Mouse (Mus musculus) midbrain, embryonic 16.5 days (tissue): ENCODE measurements around the gene Soat2. TPM values are rescaled to one million over a fixed set of nuclear protein-coding genes. Genes with fewer than 3 reads are reported as not detected.

Source experiments
- ATAC-seq: fragments of 200-750 bp; cut with Nextera tagmentation; 2 replicates; pipeline ENCODE4 v1.8.0; 2017; ENCODE audit warnings: moderate TSS enrichment
- H3K27ac ChIP-seq: fragments of 300-500 bp; sonication (generic); 2 replicates; pipeline ENCODE4 v1.5.1; 2014; ENCODE audit warnings: mild to moderate bottlenecking, low read length, mixed read lengths
- H3K27me3 ChIP-seq: fragments of 300-500 bp; sonication (generic); 2 replicates; pipeline ENCODE4 v1.6.1; 2014; ENCODE audit warnings: low read depth, low read length, mixed read lengths; ENCODE audit not compliant: control insufficient read depth, insufficient read depth
- H3K36me3 ChIP-seq: fragments of 300-500 bp; sonication (generic); 2 replicates; pipeline ENCODE4 v1.6.1; 2014; ENCODE audit warnings: mild to moderate bottlenecking, low read length, moderate library complexity, mixed read lengths; ENCODE audit not compliant: control insufficient read depth, insufficient read depth
- H3K4me1 ChIP-seq: fragments of 300-500 bp; sonication (generic); 2 replicates; pipeline ENCODE4 v1.6.1; 2014; ENCODE audit warnings: mild to moderate bottlenecking, low read length, mixed read lengths; ENCODE audit not compliant: control insufficient read depth, insufficient read depth
- H3K4me2 ChIP-seq: fragments of 300-500 bp; sonication (generic); 2 replicates; pipeline ENCODE4 v1.6.1; 2014; ENCODE audit warnings: mild to moderate bottlenecking, low read length, mixed read lengths
- H3K4me3 ChIP-seq: fragments of 300-500 bp; sonication (generic); 2 replicates; pipeline ENCODE4 v1.5.1; 2014; ENCODE audit warnings: low read depth, mild to moderate bottlenecking, low read length, moderate library complexity, mixed read lengths
- H3K9ac ChIP-seq: fragments of 300-500 bp; sonication (generic); 2 replicates; pipeline ENCODE4 v1.6.1; 2014; ENCODE audit warnings: low read depth, low read length, mixed read lengths
- H3K9me3 ChIP-seq: fragments of 300-500 bp; sonication (generic); replicated peaks from 2 replicates; pipeline ENCODE4 v1.6.1; 2014; ENCODE audit warnings: mild to moderate bottlenecking, low read length, mixed read lengths; ENCODE audit not compliant: control insufficient read depth, poor library complexity, severe bottlenecking
- WGBS: fragments of 180-500 bp; shearing (Covaris S2); extraction: QIAGEN DNeasy Blood & Tissue Kit; methylation state at CpG from one replicate; pipeline ENCODE4 v1.1.7; 2014; 5-methylcytosine and 5-hydroxymethylcytosine counted together
- polyA plus RNA-seq: library from polyadenylated mRNA; unstranded; fragments of >200 nt; fragmentation: Nextera tagmentation; extraction: Ambion mirVana; gene quantifications from 2 replicates; pipeline ENCODE4 v1.2.1, GENCODE M21; 2015

Soat2 gene
- polyA plus RNA-seq, 1 experiment from 2014 or later: 0.21 TPM

DNA sequence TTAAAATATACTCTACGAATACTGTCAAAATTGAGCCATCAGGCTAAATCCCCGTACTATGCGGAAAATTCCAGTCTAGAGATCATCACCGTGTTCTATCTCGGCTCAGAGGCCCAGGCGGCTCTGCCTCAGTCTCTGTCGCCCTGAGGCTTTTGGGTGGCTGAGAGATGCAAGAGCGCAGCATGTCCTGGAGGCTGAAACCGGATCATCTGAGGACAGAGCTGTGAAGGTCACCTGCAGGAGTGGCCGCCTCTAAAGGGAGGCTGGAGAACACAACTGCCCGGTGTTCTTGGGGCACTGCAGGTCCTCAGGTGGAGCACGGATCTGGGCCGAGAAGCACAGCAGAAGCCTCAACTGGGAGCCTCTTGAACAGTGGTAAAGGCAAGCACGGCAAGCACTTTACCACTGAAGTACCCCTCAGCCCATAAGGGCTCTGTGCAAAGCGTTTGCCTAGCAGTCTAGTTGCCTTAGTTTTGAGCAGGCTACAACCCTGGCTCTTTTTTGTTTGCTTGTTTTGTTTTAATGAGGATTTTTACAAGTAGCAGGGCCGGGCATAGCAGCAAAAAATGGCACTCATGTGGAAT lies 25.5 kb downstream of the Soat2 start:
- Histone ChIP-seq H3K36me3 (no peaks in the 10 kb centered on the region), H3K27me3 (no peaks in the 10 kb centered on the region), H3K9ac (no peak overlapping the region), H3K4me2 (no peak overlapping the region), H3K27ac (no peak overlapping the region), H3K4me3 (no peak overlapping the region), H3K9me3 (no peaks in the 10 kb centered on the region), H3K4me1 (no peaks in the 10 kb centered on the region)
- ATAC-seq: no peak
- 90% methylated on average over 16 of the region's 16 CpGs for WGBS

- ATAC-seq: no peak
- no peaks in the 10 kb centered on the region for H3K4me1 ChIP-seq
- no peaks in the 10 kb centered on the region for H3K36me3 ChIP-seq
- WGBS: 91% methylated on average over 7 of the region's 7 CpGs
- no peak overlapping the region for H3K4me3 ChIP-seq
- no peak overlapping the region for H3K4me2 ChIP-seq
- no peaks in the 10 kb centered on the region for H3K9me3 ChIP-seq
- no peak overlapping the region for H3K9ac ChIP-seq
- no peaks in the 10 kb centered on the region for H3K27me3 ChIP-seq
- H3K27ac ChIP-seq: no peak overlapping the region
Measured at GRCm38 (mm10) chr15:102176571-102177316, 26.4 kb downstream of the Soat2 start.

DNA sequence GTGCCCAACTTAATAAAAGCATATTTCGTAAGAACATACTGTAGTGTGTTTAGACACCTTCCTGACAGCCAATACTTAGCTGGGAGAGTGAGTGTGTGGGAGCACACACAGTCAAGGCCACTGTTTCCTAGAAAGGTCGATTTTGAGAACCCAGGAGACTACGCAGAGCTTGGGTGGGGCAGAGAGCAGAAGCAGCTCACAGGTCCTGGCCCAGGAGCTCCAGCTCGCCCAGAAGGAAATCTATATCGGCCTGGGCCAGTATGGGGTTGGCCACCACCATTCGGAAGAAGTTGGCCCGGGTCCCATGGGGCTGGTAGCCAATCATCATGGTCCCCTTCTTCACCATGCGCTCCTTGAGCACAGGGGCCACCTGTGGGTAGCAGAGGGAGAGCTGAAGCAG lies 27.1 kb downstream of the Soat2 start:
- H3K27ac ChIP-seq: no peak overlapping the region
- no peak overlapping the region for H3K4me3 ChIP-seq
- no peaks in the 10 kb centered on the region for H3K27me3 ChIP-seq
- no peaks in the 10 kb centered on the region for H3K36me3 ChIP-seq
- H3K4me2 ChIP-seq: no peak overlapping the region
- WGBS: 85% methylated on average over 8 of the region's 8 CpGs
- H3K9ac ChIP-seq: no peak overlapping the region
- no peaks in the 10 kb centered on the region for H3K9me3 ChIP-seq
- H3K4me1 ChIP-seq: no peaks in the 10 kb centered on the region
- ATAC-seq: no peak

GRCm38 (mm10) chr15:102178279-102178678 lies 28.0 kb downstream of the Soat2 start:
- Histone ChIP-seq H3K27me3 (no peaks in the 10 kb centered on the region), H3K9ac (no peak overlapping the region), H3K4me3 (no peak overlapping the region), H3K9me3 (no peaks in the 10 kb centered on the region), H3K4me1 (no peaks in the 10 kb centered on the region), H3K36me3 (no peaks in the 10 kb centered on the region), H3K4me2 (no peak overlapping the region), H3K27ac (no peak overlapping the region)
- no peak for ATAC-seq
- WGBS: 14% methylated on average over 6 of the region's 6 CpGs

DNA sequence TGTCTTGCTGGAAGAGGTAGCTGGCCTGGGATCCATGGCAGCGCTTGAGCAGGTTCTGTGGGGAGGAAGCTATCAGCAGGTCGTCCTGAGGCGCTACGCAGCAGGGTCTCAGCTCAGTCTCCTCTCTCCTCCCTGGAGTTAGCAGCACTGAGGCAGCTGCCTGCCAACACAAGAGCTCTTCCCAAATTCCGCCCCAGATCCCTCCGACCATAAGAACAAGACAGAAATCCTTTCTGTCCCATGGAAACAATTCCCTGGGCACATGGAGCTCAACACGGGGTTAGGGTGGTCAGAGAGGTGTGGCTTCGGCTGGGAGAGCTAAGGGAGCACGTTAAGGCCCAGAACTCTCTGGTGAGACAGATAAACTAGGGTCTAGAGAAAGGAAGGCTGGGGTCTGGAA lies 28.8 kb downstream of the Soat2 start:
- Histone ChIP-seq H3K36me3 (no peaks in the 10 kb centered on the region), H3K9ac (no peak overlapping the region), H3K4me2 (no peak overlapping the region), H3K27me3 (no peaks in the 10 kb centered on the region), H3K4me1 (no peaks in the 10 kb centered on the region), H3K27ac (no peak overlapping the region), H3K4me3 (no peak overlapping the region), H3K9me3 (no peaks in the 10 kb centered on the region)
- no peak for ATAC-seq
- 75% methylated on average over 9 of the region's 9 CpGs for WGBS

GRCm38 (mm10) chr15:102179924-102180323 lies 29.6 kb downstream of the Soat2 start:
- Histone ChIP-seq H3K27me3 (no peaks in the 10 kb centered on the region), H3K4me3 (no peak overlapping the region), H3K9me3 (no peaks in the 10 kb centered on the region), H3K36me3 (no peaks in the 10 kb centered on the region), H3K4me2 (no peak overlapping the region), H3K4me1 (no peaks in the 10 kb centered on the region), H3K9ac (no peak overlapping the region), H3K27ac (no peak overlapping the region)
- WGBS: 94% methylated on average over 14 of the region's 14 CpGs
- no peak for ATAC-seq

DNA sequence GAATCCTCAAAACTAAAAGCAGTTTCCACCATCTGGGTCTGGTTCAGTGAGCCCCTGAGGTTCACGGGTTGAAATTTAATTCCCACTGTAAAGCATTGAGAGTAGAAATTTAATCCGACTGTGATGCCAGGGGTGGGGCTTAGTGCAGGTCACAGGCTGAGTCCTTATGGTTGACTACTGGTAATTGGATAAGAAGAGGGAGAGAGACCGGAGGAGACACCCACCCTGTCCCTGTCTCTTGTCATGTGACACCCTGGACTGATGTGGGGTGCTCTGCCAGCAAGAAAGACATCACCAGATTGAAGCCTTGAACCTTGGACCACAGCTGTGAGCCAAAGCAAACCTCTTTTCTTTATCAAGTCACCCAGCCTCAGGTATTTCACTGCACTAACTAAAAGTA lies 32.8 kb downstream of the Soat2 start:
- H3K4me1 ChIP-seq: no peaks in the 10 kb centered on the region
- H3K27ac ChIP-seq: no peak overlapping the region
- no peak for ATAC-seq
- no peak overlapping the region for H3K4me2 ChIP-seq
- no peaks in the 10 kb centered on the region for H3K27me3 ChIP-seq
- 89% methylated on average over 3 of the region's 3 CpGs for WGBS
- no peaks in the 10 kb centered on the region for H3K36me3 ChIP-seq
- no peaks in the 10 kb centered on the region for H3K9me3 ChIP-seq
- no peak overlapping the region for H3K4me3 ChIP-seq
- H3K9ac ChIP-seq: no peak overlapping the region

DNA sequence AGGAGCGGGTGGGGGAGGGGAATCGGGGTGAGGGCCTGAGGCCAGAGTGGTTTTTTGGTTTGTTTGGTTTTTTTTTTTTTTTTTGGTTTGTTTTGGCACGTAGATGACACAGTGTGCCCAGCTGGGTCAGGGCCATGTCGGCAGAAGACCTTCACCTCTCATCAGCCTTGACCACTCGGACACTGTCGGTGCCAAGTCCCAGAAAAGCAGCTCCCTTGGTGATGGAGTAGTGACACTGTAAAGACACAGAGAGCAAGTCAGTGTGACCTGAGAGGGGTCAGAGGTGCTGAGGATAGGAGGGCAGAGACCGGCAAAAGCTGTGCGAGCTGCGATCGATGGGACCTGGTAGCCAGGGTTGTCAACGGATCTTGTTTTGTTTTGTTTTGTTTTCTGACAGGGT lies 35.9 kb downstream of the Soat2 start:
- Histone ChIP-seq H3K27me3 (no peaks in the 10 kb centered on the region), H3K4me1 (no peaks in the 10 kb centered on the region), H3K27ac (no peak overlapping the region), H3K4me2 (no peak overlapping the region), H3K9ac (no peak overlapping the region), H3K9me3 (no peaks in the 10 kb centered on the region), H3K4me3 (no peak overlapping the region), H3K36me3 (no peaks in the 10 kb centered on the region)
- no peak for ATAC-seq
- WGBS: 89% methylated on average over 11 of the region's 11 CpGs

DNA sequence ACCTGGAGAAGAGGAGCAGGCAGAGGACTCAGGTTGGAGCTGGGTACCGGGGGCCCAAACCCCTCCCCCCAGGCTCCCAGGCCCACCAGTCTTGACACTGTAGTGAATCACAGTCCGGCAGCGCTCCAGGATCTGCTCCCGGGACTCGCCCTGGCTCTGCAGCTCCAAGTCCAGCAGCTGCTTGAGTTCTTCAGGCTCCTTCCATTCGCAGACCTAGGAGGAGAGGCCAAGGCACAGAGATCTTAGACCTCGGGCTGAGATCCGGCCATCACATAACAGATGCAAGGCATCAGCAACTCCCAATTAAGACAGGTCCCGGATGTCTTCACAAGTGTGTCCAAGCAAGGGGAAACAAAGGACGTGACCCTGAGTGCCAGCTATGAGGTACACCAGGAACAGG lies 37.8 kb downstream of the Soat2 start:
- Histone ChIP-seq H3K9ac (no peak overlapping the region), H3K4me1 (no peaks in the 10 kb centered on the region), H3K36me3 (no peaks in the 10 kb centered on the region), H3K27ac (no peak overlapping the region), H3K9me3 (no peaks in the 10 kb centered on the region), H3K27me3 (no peaks in the 10 kb centered on the region), H3K4me2 (no peak overlapping the region), H3K4me3 (no peak overlapping the region)
- WGBS: 96% methylated on average over 10 of the region's 10 CpGs
- no peak for ATAC-seq
